Mouse (Mus musculus) ZHBTc4 (cell line): Measurements from ENCODE around the gene Bcl11a.

ENCODE experiments used
- DNase-seq: peaks from one replicate; pipeline ENCODE4 v3.0.0-alpha.2; 2011; ENCODE audit warnings: low read depth, low spot score

Gene Bcl11a

DNA sequence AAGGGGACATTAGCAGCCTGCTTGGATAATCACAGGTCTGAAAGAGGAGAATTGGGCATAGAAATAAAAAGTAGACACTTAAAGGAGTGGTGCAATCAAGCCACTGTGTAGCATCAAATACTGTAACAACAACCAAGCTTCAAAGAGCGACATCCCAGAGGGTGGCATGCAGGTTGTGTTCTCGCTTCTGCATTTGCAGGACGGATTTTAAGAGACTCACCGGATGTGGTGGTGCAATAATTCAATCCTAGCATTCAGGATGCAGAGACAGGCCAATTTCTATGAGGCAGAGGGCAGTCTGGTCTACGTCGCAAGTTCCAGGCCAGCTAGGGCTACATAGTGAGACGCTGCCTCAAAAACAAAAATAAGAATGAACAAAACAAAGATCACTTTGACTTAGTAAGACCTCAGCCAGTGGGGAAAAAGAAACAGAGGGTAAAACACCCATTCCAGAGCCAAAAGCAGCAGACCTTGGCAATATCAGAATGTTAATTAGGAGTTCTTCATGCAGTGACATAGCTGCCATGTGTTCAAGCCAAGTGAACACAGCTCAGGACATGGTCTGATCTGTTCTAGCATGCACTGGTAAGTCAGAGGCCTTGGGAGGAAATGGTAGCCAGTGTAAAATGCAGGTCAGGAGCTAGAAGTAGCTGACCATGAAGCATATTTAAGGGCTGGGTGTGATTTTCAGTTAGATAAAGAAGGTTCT, 74.4 kb downstream of the Bcl11a start:
- DNase-seq, result no peak

DNA sequence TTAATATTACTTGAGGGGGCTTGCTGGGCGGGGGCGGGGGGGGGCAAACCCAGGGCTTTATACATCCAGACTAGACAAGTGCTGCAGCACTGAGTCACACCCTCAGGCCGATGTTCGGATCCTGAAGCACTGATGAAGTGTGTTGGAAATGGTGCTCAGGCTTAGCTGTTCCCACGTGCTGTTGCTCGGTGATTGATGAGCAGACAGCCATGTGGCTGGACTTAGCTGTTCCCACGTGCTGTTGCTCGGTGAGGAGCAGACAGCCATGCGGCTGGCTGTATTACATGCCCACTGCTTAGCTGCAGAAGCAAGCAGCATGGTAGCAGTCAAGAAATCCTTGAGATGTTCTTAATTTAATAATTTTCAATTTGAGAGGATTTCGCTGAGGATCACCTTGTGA, 75.2 kb downstream of the Bcl11a start:
- DNase-seq, result no peak

DNA sequence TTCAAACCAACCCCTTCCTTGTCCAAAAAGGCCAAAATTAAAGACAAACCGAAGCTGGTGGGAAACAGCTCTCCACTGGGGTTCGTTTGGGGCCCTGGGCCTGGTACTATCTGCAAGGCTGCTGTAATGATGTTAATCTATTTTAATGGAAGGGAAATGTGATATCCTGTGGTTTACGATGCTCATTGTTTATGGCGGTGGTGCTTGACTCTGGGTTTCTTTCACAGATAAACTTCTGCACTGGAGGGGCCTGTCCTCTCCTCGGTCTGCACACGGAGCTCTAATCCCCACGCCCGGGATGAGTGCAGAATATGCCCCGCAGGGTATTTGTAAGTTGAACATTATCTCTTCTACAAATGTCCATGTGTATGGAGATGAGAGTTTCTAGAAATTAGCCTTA, 80.2 kb downstream of the Bcl11a start:
- DNase-seq, result no peak

DNA sequence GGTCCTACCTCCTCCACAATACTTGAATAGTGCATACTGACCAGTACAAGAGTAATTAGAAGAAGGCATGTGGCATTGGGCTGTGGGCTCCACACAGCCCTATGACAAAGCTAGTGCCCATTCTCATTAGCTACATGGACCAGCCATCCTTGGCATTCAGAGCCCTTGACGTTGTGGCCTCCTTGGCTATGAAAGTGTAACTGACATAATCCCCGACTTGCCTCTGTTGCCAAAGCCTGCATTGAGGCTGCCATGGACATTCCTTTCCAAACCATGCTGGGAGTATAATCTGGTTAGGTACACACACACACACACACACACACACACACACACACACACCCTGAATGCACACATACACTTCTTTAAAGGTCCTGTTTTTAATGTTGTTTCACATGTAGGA, 81.8 kb downstream of the Bcl11a start:
- no peak for DNase-seq

DNA sequence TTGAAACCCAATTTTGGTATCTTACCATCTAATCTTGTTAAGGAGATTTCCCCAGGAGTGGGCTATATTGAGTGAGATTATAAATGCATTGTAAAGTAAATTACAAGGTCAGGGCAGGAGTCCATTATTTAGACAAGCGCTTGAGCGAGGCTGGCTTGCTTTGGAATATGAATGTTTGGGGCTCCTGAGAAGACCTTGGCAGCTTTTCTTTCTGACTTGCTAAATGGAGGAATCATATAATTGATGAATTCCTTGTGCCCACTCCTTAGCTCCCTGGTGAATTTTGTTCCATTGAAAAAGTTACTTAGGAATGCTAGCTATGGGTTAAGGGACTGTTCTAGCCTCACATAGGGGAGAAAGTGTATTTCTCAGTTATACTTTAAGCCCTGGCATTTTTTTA, 83.6 kb downstream of the Bcl11a start:
- DNase-seq, result no peak

DNA sequence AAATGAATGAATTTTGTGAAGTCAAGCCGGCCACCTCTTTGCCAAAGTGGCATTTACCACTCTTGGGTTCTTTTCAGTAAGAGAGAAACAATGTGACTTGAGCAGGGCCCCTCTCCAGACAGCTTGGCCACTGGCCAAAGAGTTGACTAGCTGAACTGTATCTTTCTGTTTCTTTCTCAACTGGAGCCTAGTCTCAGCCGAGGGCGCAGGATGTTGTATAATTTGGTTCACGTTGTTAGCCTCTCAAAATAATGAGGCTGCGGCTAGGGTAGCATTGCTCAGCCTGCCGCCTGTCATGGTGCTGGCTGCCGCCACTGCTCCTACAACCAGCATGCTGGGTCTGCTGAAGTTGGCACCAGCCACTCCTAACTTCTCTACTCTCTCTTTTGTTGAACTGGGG, 84.2 kb downstream of the Bcl11a start:
- no peak for DNase-seq

DNA sequence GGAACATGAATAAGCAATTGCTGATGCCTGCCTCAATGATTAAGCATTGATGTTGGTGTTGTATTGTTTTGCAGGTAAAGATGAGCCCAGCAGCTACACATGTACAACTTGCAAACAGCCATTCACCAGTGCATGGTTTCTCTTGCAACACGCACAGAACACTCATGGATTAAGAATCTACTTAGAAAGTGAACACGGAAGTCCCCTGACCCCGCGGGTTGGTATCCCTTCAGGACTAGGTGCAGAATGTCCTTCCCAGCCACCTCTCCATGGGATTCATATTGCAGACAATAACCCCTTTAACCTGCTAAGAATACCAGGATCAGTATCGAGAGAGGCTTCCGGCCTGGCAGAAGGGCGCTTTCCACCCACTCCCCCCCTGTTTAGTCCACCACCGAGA, 85.2 kb downstream of the Bcl11a start:
- DNase-seq, result no peak

DNA sequence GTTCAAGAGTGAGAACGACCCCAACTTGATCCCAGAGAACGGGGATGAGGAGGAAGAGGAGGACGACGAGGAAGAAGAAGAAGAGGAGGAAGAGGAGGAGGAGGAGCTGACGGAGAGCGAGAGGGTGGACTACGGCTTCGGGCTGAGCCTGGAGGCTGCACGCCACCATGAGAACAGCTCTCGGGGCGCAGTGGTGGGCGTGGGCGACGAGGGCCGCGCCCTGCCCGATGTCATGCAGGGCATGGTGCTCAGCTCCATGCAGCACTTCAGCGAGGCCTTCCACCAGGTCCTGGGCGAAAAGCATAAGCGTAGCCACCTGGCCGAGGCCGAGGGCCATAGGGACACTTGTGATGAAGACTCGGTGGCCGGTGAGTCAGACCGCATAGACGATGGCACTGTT, 86.2 kb downstream of the Bcl11a start:
- peak; percentile 16 for DNase-seq

DNA sequence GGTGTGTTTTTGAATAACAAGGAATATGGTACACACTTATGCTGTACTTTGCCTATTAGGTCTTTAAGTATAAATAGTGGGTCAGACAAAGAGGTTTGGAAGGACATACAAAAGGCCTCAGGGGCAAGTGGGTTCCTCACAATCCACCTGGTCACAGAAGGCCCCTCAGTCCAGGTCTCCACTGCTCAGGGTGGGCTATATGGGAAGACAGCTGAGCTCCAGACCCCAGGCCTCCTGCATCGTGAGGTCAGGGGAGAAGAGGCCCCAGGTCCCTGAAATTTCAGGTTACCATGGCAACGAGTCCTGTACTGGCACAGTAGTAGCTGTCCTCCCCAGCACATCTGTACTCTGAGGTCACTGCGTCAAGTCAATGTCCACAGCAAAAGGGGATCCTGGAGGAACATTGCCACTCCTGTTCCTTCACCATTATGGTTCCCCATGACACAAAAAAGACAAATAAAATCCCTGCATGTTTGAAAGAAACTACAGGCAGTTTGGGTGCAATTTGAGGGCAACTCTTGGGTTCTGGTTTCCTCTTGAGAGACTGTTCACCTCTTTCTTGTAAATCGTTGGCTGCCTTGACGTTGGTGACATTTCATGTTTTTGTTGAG, 93.9 kb downstream of the Bcl11a start:
- no peak for DNase-seq

DNA sequence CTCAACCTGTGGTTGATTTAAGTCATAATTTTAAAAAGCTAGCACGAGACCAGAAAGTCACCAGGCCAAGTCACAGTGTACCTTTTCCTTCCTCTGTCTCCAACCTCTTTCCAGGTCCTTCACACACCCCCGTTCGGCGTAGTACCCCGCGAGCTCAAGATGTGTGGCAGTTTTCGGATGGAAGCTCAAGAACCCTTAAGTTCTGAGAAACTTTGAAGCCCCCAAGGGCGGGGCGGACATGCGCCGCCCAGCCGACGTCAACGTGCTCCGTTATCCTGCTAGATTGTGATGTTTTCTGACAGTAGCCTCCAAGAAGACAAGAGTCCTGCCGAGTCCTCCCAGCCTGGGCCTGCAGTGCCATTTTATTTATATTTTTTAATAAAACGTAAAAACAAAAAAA, 94.7 kb downstream of the Bcl11a start:
- DNase-seq, result no peak

DNA sequence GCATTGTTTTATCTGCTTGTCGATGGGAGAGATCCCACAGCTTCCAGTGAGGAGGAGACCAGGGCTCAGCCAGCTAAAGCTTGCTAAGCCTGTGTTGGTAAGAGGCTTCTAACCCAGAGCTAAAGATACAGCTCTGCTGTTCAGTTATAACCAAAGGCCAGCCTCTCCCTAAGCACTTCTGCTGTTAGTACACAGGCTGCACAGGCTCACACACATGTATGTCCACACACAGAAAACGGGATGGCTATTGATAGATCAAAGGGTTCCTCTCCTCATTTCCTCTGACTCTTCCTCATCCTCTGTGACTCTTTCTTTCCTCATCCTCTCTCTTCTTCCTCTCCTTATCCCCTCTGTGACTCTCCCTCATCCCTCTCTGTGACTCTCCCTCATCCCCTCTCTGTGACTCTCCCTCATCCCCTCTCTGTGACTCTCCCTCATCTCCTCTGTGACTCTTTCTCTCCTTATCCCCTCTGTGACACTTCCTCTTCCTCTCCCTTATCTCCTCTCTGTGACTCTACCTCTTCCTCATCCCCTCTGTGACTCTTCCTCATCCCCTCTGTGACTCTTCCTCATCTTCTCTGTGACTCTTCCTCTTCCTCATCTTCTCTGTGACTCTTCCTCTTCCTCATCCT, 96.4 kb downstream of the Bcl11a start:
- no peak for DNase-seq

DNA sequence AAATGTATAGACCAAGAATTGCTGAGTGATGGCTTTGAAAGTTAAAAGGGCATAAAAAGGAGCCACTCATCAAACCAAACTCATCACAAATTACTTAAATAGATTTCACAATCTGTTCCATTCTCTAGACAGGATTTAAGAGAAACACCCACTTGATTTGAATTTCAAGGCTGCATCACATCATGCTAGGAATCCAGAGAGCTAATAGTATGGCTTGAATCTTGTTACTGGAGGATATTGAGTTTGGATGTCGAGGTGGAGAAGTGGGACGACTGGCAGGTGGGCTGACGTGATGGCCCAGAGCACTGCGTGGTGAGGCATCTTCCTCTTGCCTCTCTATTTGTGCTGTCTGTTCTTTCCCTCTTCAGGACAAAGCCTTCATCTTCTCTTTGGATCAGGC, 99.6 kb downstream of the Bcl11a start:
- no peak for DNase-seq

DNA sequence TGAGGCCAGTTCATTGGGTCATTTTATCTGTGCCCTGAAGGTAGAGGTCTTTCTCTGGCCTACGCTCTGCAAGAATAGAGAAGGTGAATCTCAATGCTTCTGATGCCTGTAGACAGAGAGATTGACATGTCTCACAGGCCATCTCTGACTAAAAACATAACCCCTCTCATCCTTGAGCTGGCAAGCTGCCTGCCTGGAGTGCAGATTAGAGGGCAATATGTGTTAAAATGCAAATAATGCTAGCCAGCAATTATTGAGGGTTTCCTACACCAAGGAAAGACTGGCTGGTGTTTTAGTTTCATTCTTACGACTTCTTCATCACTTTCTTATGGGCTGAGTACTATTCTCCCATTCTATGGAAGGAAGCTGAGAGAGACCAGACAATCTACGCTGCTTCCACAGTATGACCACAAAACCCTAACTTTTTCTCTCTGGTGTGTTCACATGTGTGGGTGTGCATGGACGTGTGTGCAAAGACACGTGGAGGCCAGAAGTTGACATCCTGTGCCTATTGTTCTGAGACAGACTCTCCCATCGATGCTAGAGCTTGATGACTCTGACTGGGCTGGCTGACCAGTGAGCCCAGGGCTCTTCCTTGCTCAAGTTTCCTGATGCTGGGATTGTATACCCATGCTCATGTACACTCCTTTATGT, 101.1 kb downstream of the Bcl11a start:
- DNase-seq, result no peak

DNA sequence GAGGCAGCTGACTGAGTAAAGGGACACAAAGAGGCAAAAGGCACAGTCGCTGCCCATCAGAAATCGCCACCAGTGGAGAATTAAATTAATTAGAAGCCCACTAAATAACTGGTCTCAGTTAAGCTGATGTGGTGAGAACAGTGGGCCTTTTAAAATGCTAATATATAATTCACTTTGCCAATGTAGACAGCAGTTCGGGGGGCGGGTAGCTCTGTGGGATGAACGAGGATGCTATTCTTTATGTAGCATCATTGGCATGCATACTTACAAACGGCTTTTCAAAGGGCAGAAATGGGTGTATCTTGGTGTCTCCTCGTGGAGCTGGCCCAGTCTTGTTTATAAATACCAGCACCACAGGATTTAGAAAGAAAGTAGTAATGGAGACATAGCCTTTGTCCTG, 102.2 kb downstream of the Bcl11a start:
- no peak for DNase-seq

DNA sequence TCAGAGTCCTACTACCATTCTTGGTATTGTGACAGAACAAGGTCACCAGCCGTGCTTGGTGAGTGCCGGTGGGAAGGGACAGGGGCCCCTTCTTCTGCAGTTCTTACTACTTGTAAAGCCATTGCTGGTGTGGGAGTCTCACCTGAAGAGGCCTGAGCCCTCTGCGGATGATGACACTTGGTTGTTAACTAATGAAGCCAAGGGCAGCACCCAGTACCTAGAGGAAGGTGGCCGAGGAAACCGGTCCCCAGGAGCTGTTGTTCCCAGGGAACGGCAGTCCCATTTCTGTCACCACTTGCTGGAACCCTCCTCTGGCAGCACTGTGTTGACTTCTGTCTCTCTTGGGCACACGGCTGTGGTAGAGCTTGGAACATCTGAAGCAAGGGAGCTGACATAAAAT, 105.6 kb downstream of the Bcl11a start:
- DNase-seq, result no peak

DNA sequence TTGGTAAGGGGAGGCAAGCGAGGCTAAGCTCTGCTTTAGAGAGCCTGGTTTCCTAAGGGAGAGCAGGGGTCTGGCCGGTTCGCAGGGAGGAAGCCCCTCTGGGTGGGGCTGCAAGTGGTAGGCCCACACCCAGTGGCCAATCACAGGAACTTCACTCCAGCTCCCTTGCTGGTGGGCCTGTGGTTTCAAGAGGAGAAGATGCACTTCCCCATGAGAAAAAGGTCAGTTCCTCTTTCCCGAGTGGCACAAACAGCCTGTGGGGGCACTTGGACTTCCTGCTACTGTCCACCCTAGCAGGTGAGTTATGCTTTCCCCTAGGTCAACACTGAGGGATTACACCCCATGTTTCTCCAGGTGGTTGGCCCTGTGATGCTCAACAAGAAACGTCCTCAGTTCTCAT, 107.1 kb downstream of the Bcl11a start:
- DNase-seq, result no peak

DNA sequence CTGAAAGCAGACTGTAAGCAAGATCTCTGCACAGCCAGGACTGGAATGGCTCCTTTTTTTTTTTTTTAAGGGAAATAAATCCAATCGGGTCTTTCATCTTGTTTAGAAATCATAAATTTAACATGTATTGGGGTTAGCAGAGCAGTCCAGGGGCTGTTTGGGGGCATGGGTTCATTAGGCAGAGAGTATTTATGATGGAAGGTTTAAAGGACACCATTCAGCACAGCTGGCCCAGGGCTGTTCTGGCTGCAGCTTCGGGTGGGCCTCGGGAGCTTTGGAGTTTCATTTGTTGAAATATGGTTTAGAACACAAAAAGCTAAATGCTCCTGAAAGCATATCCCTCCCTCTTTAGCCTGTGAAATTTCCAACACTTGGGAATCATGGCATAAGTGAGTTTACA, 112.6 kb downstream of the Bcl11a start:
- no peak for DNase-seq

DNA sequence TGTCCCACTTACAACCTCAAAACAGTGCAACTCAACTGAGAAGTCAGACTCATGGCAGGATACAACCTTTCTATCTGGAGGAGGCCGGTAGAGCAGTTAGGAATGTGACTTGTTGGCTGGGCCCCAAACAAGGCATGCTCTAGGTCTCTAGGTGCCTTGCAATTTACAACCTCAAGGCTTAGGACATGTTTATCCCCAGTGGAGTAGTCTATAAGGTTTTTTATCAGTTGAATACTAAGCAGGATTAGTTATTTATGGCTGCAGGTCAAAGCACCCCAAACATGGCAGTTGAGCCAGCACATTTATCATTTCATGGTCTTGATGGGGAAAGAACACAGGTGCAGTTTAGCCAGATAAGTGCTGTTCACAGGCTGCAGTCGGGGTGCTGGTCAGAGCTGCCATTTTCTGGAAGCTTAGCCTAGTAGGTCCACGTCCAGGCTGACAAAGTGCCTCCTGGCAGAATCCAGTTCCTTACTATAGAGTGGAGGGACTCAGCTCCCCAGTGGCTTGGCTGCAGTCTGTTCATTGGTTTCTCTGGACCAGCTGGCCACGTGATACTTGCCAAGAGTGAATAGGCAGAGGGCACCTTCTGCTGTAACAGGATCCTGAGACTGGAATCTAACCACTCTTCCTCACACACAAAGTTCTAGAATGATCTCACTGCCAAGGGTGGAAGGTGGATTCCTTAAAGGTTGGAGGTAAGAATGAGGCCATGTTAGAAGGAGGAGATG, 118.8 kb downstream of the Bcl11a start:
- DNase-seq, result no peak

DNA sequence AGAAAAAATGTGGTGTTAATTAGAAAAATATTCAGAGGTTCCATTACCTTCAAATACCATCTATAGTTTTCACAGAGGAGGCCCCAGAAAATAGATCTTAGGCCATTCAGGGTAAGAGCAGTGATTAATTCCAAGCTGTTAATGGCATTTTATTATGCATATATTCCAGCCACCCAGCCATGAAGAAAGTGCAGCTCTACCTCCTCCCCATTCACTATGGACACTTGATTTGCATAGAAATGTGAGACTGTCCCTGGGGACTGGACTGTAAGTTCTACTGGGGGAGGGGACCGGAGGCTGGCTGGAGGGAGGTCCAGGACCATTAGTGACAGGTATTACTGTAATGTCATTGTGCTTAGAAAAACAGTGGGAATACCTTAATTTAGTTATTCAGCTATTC, 119.6 kb downstream of the Bcl11a start:
- no peak for DNase-seq

DNA sequence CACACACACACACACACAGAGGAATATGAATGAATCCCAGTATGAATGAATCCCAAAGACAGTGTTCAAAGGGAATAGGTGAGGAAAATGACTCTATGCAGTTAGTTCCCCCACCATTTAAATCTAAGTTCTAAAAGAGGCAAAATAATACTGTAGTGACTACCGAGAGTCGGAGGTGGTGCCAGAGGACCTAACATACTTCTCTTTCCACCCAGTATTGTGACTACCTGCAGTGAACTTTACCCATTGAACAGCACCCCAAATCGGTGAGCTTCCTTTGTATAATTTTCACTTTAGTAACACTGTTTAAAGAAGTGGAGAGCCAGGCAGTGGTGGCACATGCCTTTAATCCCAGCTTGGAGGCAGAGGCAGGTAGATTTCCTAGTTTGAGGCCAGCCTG, 121.7 kb downstream of the Bcl11a start:
- no peak for DNase-seq

DNA sequence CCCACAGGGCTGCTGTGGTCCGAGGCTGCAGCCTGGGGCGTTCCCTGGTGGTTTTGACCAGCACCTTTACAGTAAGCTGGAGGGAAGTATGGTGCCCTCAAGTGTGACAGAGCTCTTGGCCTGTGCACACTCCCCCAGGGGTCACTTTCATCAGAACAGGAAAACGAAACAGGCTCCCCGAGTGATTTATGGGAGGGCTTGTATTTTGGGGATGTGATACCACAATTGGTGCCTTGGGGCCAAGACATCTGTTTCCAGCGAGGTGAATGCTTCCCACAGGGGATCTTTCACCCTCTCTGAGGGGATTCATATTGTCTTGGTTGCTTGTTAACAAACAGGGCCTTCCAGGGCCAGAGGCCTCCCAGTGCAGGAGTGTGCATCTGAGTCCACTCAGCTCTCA, 122.5 kb downstream of the Bcl11a start:
- DNase-seq, result no peak

DNA sequence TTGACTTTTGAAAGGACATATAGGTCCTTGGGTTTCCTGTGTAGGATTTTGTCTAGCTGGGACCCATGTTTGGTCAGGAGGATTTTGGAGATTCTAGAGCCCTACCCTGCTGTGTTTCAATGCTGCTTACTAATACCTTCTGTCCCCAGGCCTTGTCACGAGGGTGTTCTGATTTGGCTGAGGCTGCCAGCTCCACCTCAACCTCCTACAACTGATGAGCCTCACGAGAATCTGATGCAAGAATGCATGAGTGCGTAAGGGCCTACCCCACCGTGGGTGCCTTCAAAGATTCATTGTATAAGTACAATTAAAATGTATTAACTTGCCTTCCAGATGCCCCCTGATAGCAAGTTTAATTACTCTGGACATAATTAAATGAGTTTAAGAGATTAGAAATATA, 123.4 kb downstream of the Bcl11a start:
- no peak for DNase-seq
